Mouse (Mus musculus) kidney, adult 2 months (tissue): ENCODE measurements at regions not wholly inside any gene's neighbourhood (a gene's known extent, or its start where the extent isn't known, plus 50 kb on each side); places are given as distances from the start of the nearest gene placed in this dataset.

Experiments
- DNase-seq: peaks from one replicate; pipeline ENCODE4 v3.0.0; 2021
- H3K27ac ChIP-seq: fragments of 200-500 bp; 2 replicates; pipeline ENCODE4 v1.5.1; 2012; ENCODE audit warnings: low read depth, low read length, control low read depth, inconsistent platforms; ENCODE audit not compliant: insufficient read depth
- H3K27me3 ChIP-seq: fragments of 200-500 bp; replicated peaks from 2 replicates; pipeline ENCODE4 v1.6.1; 2012; ENCODE audit warnings: mild to moderate bottlenecking, moderate library complexity, low read length, inconsistent platforms; ENCODE audit not compliant: control insufficient read depth, insufficient read depth
- H3K36me3 ChIP-seq: fragments of 200-500 bp; 2 replicates; pipeline ENCODE4 v1.6.1; 2012; ENCODE audit warnings: mild to moderate bottlenecking, moderate library complexity, low read length, inconsistent platforms; ENCODE audit not compliant: control insufficient read depth, insufficient read depth
- H3K4me1 ChIP-seq: fragments of 200-500 bp; 2 replicates; pipeline ENCODE4 v1.6.1; 2011; ENCODE audit warnings: low read length; ENCODE audit not compliant: control insufficient read depth, insufficient read depth
- H3K4me3 ChIP-seq: fragments of 200-500 bp; 2 replicates; pipeline ENCODE4 v1.5.1; 2011; ENCODE audit warnings: mild to moderate bottlenecking, low read depth, low read length, control low read depth; ENCODE audit not compliant: insufficient read depth
- CTCF ChIP-seq: fragments of 200-500 bp; conservative IDR thresholded peaks from 2 replicates; pipeline ENCODE4 v1.5.1; 2011; ENCODE audit warnings: low read depth, mild to moderate bottlenecking, control low read depth, low read length, moderate library complexity, mixed read lengths; ENCODE audit not compliant: insufficient read depth, insufficient read length
- POLR2A ChIP-seq: fragments of 200-500 bp; IDR thresholded peaks from one replicate; pipeline ENCODE4 v1.6.1; 2011; ENCODE audit warnings: low read depth, low read length, control low read depth
- WGBS: fragments of 180-500 bp; shearing (Covaris S2); methylation state at CpG from one replicate; pipeline ENCODE4 v1.1.7; 2018; 5-methylcytosine and 5-hydroxymethylcytosine counted together

GRCm38 (mm10) chr13:43913476-43913875 lies 128.9 kb downstream of the Cd83 start:
- no peaks in the 10 kb centered on the region for H3K27me3 ChIP-seq
- H3K4me3 ChIP-seq, result no peak overlapping the region
- no peak overlapping the region for H3K27ac ChIP-seq
- TF ChIP-seq CTCF, result no peak
- no peak for DNase-seq
- H3K4me1 ChIP-seq, result no peaks in the 10 kb centered on the region
- no peaks in the 10 kb centered on the region for H3K36me3 ChIP-seq
- 31% methylated on average over 7 of the region's 7 CpGs for WGBS

GRCm38 (mm10) chr13:43919781-43920420 lies 135.3 kb downstream of the Cd83 start:
- no peak overlapping the region for H3K27ac ChIP-seq
- TF ChIP-seq CTCF, result no peak
- TF ChIP-seq POLR2A, result no peak
- 86% methylated on average over 5 of the region's 5 CpGs for WGBS
- no peaks in the 10 kb centered on the region for H3K4me1 ChIP-seq
- H3K4me3 ChIP-seq, result no peak overlapping the region
- no peak for DNase-seq
- no peaks in the 10 kb centered on the region for H3K27me3 ChIP-seq
- no peaks in the 10 kb centered on the region for H3K36me3 ChIP-seq

GRCm38 (mm10) chr13:43930081-43930981 lies 145.8 kb downstream of the Cd83 start:
- no peak overlapping the region for H3K4me3 ChIP-seq
- no peaks in the 10 kb centered on the region for H3K36me3 ChIP-seq
- DNase-seq, result no peak
- 0 out of 2 replicates have a peak, but pooled peaks cover 3% of the 10 kb centered on the region for H3K4me1 ChIP-seq
- H3K27me3 ChIP-seq, result no peaks in the 10 kb centered on the region
- H3K27ac ChIP-seq, result no peak overlapping the region
- no peak for TF ChIP-seq CTCF
- no peak for TF ChIP-seq POLR2A
- 84% methylated on average over 19 of the region's 19 CpGs for WGBS

- TF ChIP-seq POLR2A, result no peak
- TF ChIP-seq CTCF, result no peak
- WGBS, result 74% methylated on average over 7 of the region's 7 CpGs
- Histone ChIP-seq H3K27ac (no peak overlapping the region), H3K4me3 (no peak overlapping the region), H3K36me3 (no peaks in the 10 kb centered on the region), H3K4me1 (0 out of 2 replicates have a peak, but pooled peaks cover 3% of the 10 kb centered on the region), H3K27me3 (no peaks in the 10 kb centered on the region)
- DNase-seq, result peak; percentile 59
These were observed 148.4 kb downstream of the Cd83 start for GRCm38 (mm10) chr13:43932946-43933345.

GRCm38 (mm10) chr13:43935284-43935683 lies 150.7 kb downstream of the Cd83 start:
- H3K27ac ChIP-seq, result no peak overlapping the region
- TF ChIP-seq CTCF (no peak), POLR2A (no peak)
- no peaks in the 10 kb centered on the region for H3K27me3 ChIP-seq
- H3K36me3 ChIP-seq, result no peaks in the 10 kb centered on the region
- H3K4me3 ChIP-seq, result no peak overlapping the region
- 56% methylated on average over 6 of the region's 6 CpGs for WGBS
- peak; percentile 87 for DNase-seq
- 0 out of 2 replicates have a peak, but pooled peaks cover 3% of the 10 kb centered on the region for H3K4me1 ChIP-seq

GRCm38 (mm10) chr13:43936504-43936903 lies 151.9 kb downstream of the Cd83 start:
- Histone ChIP-seq H3K27me3 (no peaks in the 10 kb centered on the region), H3K36me3 (no peaks in the 10 kb centered on the region), H3K27ac (no peak overlapping the region), H3K4me3 (no peak overlapping the region), H3K4me1 (peaks cover 3% of the 10 kb centered on the region; the same call in 1 of the 2 replicates)
- WGBS, result 74% methylated on average over 4 of the region's 4 CpGs
- TF ChIP-seq CTCF (no peak), POLR2A (no peak)
- no peak for DNase-seq

- TF ChIP-seq POLR2A (no peak), CTCF (no peak)
- Histone ChIP-seq H3K36me3 (no peaks in the 10 kb centered on the region), H3K4me3 (no peak overlapping the region), H3K27me3 (no peaks in the 10 kb centered on the region), H3K4me1 (peaks cover 6% of the 10 kb centered on the region; the same call in 1 of the 2 replicates), H3K27ac (no peak overlapping the region)
- no peak for DNase-seq
- 88% methylated on average over 7 of the region's 7 CpGs for WGBS
These were observed 154.0 kb downstream of the Cd83 start for GRCm38 (mm10) chr13:43938611-43939010.
